Mouse (Mus musculus): ENCODE data around the gene Smurf1. TPM values are rescaled to one million over a fixed set of nuclear protein-coding genes. Genes with fewer than 3 reads are reported as not detected.
A peak's percentile ranks its signal among the peaks of the same experiment; 100 is the strongest.

Gene Smurf1
- total RNA-seq, 2 experiments from 2014 or later = 15.7 to 20.2 TPM

- DNase-seq = no peak
Observed at GRCm38 (mm10) chr5:144866923-144867322, 98.7 kb downstream of the Smurf1 start.

DNA sequence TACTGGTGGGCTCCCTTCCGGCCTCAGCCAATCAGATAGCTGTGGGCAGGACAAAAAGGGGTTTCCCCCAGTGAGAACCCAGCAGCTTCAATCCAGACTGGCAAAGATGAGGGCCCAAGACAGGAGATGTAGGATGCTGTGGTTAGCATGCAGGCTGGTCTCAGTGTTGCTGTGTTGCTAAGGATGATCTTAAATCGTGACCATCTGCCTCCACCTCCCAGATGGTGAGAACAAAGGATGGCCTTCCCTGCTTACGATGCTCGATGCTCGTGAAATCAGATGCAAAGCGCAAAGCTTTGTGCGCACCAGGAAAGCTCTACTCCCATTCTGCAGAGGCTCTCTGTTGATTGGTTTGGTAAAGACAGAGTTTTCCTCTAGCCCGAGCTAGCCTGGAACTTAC is 104.7 kb downstream of the Smurf1 start:
- no peak for DNase-seq

- DNase-seq = no peak
Observed at GRCm38 (mm10) chr5:144859284-144859683, 106.4 kb downstream of the Smurf1 start.

- DNase-seq = no peak
Observed at GRCm38 (mm10) chr5:144858527-144858926, 107.1 kb downstream of the Smurf1 start.

DNA sequence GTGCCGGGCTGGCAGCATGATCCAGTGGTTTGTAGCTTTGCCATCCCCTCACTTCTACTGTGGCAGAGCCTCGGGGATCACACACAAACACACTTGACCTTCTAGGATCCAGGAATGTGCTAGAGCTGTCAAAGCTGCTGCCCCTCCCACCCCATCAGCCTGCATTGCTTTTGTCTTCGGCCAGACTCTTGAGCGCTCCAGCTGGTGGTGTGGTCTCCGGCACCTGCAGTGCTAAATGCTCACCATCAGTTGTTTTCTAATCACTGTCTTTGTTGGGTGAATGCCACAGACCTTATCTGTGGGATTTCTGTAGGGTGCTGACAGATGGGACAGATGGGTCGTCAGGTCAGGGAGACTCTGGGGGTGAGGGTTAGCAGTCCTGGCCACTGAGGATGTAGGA is 109.7 kb downstream of the Smurf1 start:
- DNase-seq = no peak

DNA sequence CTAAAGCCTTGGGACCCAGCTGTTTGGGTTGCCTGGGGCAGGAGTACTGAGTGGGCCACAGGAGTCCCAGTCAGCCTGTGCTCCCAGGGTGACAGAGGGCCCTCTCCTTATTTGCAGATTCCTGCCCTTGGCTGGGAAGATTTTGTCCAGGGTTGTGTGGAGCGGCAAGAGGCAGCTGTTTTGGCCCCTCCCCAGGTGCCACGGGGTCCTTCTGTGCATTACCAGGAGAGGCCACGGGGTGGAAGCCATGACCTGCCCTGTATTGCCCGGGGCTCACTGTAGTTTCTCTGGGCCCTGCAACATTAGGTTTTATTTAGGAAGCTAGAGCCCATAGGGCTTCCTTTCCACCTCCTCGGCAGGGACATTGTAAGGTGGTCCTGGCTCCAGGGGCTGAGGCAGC is 111.7 kb downstream of the Smurf1 start:
- no peak for DNase-seq

- no peak for DNase-seq
Observed at GRCm38 (mm10) chr5:144851820-144852219, 113.8 kb downstream of the Smurf1 start.

- no peak for DNase-seq
Observed at GRCm38 (mm10) chr5:144849932-144850331, 115.7 kb downstream of the Smurf1 start.

- no peak for DNase-seq
Observed at GRCm38 (mm10) chr5:144848735-144849134, 116.9 kb downstream of the Smurf1 start.

DNA sequence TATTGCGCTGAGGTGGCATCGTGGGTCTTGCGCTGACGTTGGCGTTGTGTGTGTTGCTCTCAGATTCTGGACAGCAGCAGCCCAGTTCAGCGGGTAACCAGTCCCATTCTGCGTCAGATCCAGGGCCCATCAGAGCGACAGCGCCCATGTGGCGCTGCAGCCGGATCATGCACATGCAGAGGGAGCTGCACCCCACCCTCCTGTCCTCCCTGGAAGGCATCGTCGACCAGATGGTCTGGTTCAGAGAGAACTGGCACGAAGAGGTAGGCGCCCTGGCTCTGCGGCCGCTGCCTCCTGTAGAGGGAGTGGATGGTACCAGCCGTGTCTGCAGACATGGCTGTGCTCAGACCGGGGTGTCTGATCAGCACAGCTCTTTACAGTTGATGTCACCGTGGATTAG is 120.3 kb downstream of the Smurf1 start:
- DNase-seq = no peak

DNA sequence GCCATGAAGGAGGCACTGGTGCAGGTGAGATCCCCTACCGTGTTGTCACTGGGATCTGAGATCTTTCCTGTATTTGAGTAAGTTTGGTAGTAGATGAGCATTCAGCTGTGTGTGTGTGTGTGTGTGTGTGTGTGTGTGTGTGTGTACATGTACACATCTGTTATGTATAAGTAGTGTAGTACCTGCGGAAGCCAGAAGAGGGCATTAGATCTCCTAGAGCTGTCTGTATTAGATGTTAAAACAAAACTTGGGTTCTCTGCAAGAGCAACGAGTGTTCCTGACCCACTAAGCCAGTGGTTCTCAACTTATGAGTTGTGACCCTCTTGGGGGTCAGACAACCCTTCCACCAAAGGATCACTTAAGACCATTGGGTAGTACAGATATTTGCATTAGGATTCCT is 129.5 kb downstream of the Smurf1 start:
- DNase-seq = no peak

- no peak for DNase-seq
Observed at GRCm38 (mm10) chr5:144831840-144832469, 133.7 kb downstream of the Smurf1 start.

GRCm38 (mm10) chr5:144829631-144830030 is 136.0 kb downstream of the Smurf1 start:
- no peak for DNase-seq

- DNase-seq = peak; percentile 59
Observed at GRCm38 (mm10) chr5:144828365-144829102, 137.1 kb downstream of the Smurf1 start.

Small RNA genes lying within 50 kb of the gene (microRNA-seq; reads per million reads assigned to microRNA genes)
- 0 to 0.25 reads per million in 2 experiments for gene Mir7039

Other genes with a start within 250 kb of the Smurf1 start
- gene Tmem130, start 204.0 kb downstream of the Smurf1 start, total RNA-seq (2021) = under 1 TPM; 0.14 to 0.45 TPM
- gene Trrap, start 198.1 kb downstream of the Smurf1 start, total RNA-seq (2021) = 10 to 100 TPM; 42.3 to 59.6 TPM
- not detected for gene Gm4871, start 66.9 kb upstream of the Smurf1 start, total RNA-seq (2021)
- gene 1700018F24Rik, start 77.1 kb upstream of the Smurf1 start, total RNA-seq (2021) = not detected
- 10 to 100 TPM; 42.7 to 43.7 TPM for gene Arpc1a, start 118.0 kb upstream of the Smurf1 start, total RNA-seq (2021)
- gene Kpna7, start 118.2 kb upstream of the Smurf1 start, total RNA-seq (2021) = not detected
- gene Arpc1b, start 148.4 kb upstream of the Smurf1 start, total RNA-seq (2021) = 10 to 100 TPM; 78.4 to 98.3 TPM
- 10 to 100 TPM; 70.6 to 74.2 TPM for gene Pdap1, start 174.4 kb upstream of the Smurf1 start, total RNA-seq (2021)
- gene Bud31, start 174.5 kb upstream of the Smurf1 start, total RNA-seq (2021) = 10 to 100 TPM; 66.9 to 70.9 TPM
- gene Ptcd1, start 201.3 kb upstream of the Smurf1 start, total RNA-seq (2021) = 10 to 100 TPM in 1 of 2 experiments, 1 to 10 TPM in 1; 9.9 to 11.0 TPM
- gene Cpsf4, start 201.4 kb upstream of the Smurf1 start, total RNA-seq (2021) = 10 to 100 TPM; 11.6 to 13.8 TPM
- 100 to 1,000 TPM; 566 to 668 TPM for gene Atp5j2, start 226.2 kb upstream of the Smurf1 start, total RNA-seq (2021)
- 1 to 10 TPM; 6.1 to 6.6 TPM for gene Zkscan14, start 236.0 kb upstream of the Smurf1 start, total RNA-seq (2021)
- 1 to 10 TPM; 7.7 to 9.9 TPM for gene Zkscan5, start 238.7 kb upstream of the Smurf1 start, total RNA-seq (2021)

Measured in gastrocnemius, postnatal 10 days (tissue).